Mouse (Mus musculus): ENCODE data around the gene Sox6. TPM values are rescaled to one million over a fixed set of nuclear protein-coding genes. Genes with fewer than 3 reads are reported as not detected.

Gene Sox6
- polyA plus RNA-seq, 1 experiment from 2014 or later = 24.3 TPM

DNA sequence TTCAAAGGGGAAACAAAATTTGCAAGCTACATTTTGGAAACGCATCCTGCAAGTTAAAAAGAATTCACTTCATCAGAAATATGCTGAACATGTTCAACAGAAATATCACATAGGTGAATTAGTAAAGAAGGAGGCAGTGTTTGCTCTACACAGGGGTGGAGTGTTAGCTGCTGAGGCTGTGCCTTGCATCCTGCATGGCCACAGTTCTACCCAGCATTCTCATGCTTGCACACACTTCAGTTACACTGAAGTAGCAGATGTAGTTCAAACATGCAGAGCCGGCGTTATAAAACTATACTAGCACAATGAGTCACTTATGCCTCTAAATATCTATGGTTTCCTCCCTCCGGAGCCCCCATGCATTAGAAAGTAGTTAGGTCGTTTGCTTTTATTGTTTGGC is 94.3 kb downstream of the Sox6 start:
- Histone ChIP-seq H3K9me3 (replicated peaks; ENCODE audit: low read length) (no peaks in the 10 kb centered on the region), H3K27me3 (ENCODE audit: insufficient read depth, low read length) (no peaks in the 10 kb centered on the region), H3K27ac (no peak overlapping the region), H3K36me3 (ENCODE audit: insufficient read depth, low read length) (no peaks in the 10 kb centered on the region), H3K4me2 (ENCODE audit: low read length) (no peak overlapping the region), H3K4me3 (replicated peaks; ENCODE audit: low read depth, low read length) (no peak overlapping the region), H3K4me1 (replicated peaks; ENCODE audit: insufficient read depth, low read length) (no peaks in the 10 kb centered on the region), H3K9ac (ENCODE audit: low read depth, low read length) (no peak overlapping the region)
- DNase-seq (ENCODE audit: low spot score) = no peak
- no peak for ATAC-seq (replicated peaks; ENCODE audit: low FRiP score, low read depth)
- TF ChIP-seq CTCF (IDR thresholded peaks at IDR 0.05; ENCODE audit: low read depth) = no peak
- WGBS = 54% methylated on average over 5 of the region's 5 CpGs

DNA sequence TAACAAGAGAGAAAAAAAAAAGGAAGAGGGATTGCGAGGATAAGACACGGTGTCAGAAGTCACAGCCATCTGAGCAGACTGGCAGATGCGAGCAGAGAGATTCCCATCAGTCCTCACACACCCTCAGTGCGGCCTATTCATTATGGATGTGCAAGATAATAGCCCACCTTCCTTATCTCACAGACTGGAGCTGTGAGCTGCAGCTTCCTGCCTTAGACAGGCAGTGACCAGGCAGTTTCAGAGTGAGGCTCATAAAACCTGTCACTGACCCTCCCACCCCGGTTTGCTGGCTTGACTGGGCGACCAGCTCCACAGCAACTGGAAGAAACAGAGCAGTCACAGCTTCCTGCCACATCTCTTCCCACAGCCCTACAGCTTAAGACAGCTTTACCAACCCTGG is 96.8 kb downstream of the Sox6 start:
- ATAC-seq (replicated peaks; ENCODE audit: low FRiP score, low read depth) (no peak), DNase-seq (ENCODE audit: low spot score) (peak; percentile 42)
- H3K4me2 ChIP-seq (ENCODE audit: low read length) = no peak overlapping the region
- WGBS = 26% methylated on average over 6 of the region's 6 CpGs
- H3K9me3 ChIP-seq (replicated peaks; ENCODE audit: low read length) = no peaks in the 10 kb centered on the region
- no peaks in the 10 kb centered on the region for H3K27me3 ChIP-seq (ENCODE audit: insufficient read depth, low read length)
- H3K9ac ChIP-seq (ENCODE audit: low read depth, low read length) = no peak overlapping the region
- no peaks in the 10 kb centered on the region for H3K36me3 ChIP-seq (ENCODE audit: insufficient read depth, low read length)
- H3K4me3 ChIP-seq (replicated peaks; ENCODE audit: low read depth, low read length) = no peak overlapping the region
- H3K27ac ChIP-seq = no peak overlapping the region
- TF ChIP-seq CTCF (IDR thresholded peaks at IDR 0.05; ENCODE audit: low read depth) = no peak
- H3K4me1 ChIP-seq (replicated peaks; ENCODE audit: insufficient read depth, low read length) = no peaks in the 10 kb centered on the region

DNA sequence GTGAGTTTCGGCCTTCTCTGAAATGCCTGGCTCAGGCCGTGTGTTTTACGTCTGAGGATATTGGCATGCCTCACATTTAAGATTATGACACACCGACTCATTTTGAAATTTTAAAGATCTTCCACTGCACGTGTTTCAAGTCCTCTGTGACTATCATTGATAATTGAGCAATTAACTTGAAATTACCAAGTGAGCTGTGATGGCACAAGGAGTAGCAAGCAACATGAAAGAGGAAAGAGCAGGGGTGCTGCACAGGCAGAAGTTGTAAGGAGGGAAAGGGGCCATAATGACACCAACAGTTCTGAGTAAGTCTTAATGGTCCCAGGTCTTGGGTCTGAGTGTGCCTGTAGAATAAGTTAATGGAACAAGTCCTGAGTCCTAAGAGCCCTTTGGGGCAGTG is 99.3 kb downstream of the Sox6 start:
- H3K9ac ChIP-seq (ENCODE audit: low read depth, low read length) = no peak overlapping the region
- DNase-seq (ENCODE audit: low spot score) (no peak), ATAC-seq (replicated peaks; ENCODE audit: low FRiP score, low read depth) (no peak)
- H3K4me1 ChIP-seq (replicated peaks; ENCODE audit: insufficient read depth, low read length) = no peaks in the 10 kb centered on the region
- H3K27ac ChIP-seq = no peak overlapping the region
- H3K4me2 ChIP-seq (ENCODE audit: low read length) = no peak overlapping the region
- H3K36me3 ChIP-seq (ENCODE audit: insufficient read depth, low read length) = no peaks in the 10 kb centered on the region
- no peak overlapping the region for H3K4me3 ChIP-seq (replicated peaks; ENCODE audit: low read depth, low read length)
- H3K9me3 ChIP-seq (replicated peaks; ENCODE audit: low read length) = no peaks in the 10 kb centered on the region
- no peaks in the 10 kb centered on the region for H3K27me3 ChIP-seq (ENCODE audit: insufficient read depth, low read length)
- no peak for TF ChIP-seq CTCF (IDR thresholded peaks at IDR 0.05; ENCODE audit: low read depth)
- 88% methylated on average over 5 of the region's 5 CpGs for whole genome bisulfite sequencing

DNA sequence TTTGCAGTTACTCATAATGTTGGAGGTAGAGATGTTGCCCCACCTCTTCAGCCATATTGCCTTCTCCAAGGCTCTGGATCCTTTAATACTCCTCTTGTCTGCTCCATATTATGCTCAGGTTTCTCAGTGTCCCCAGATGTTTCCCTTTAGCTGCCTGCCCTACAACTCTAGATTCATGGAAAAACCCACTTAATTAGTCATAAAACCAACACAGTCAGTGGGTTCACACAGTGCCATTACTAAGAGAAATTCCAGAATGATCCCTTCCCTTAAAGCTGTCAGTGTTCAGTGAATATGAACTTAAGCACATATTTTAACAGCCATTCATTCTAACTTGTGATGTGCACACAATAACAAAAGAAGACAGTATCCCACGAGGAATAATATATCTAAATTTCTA is 101.7 kb downstream of the Sox6 start:
- H3K27ac ChIP-seq = no peak overlapping the region
- no peak overlapping the region for H3K4me2 ChIP-seq (ENCODE audit: low read length)
- no peak for ATAC-seq (replicated peaks; ENCODE audit: low FRiP score, low read depth)
- no peak for DNase-seq (ENCODE audit: low spot score)
- H3K9ac ChIP-seq (ENCODE audit: low read depth, low read length) = no peak overlapping the region
- TF ChIP-seq CTCF (IDR thresholded peaks at IDR 0.05; ENCODE audit: low read depth) = no peak
- WGBS = 45% methylated on average over 1 of the region's 1 CpGs
- H3K4me3 ChIP-seq (replicated peaks; ENCODE audit: low read depth, low read length) = no peak overlapping the region
- H3K4me1 ChIP-seq (replicated peaks; ENCODE audit: insufficient read depth, low read length) = no peaks in the 10 kb centered on the region
- no peaks in the 10 kb centered on the region for H3K9me3 ChIP-seq (replicated peaks; ENCODE audit: low read length)
- no peaks in the 10 kb centered on the region for H3K36me3 ChIP-seq (ENCODE audit: insufficient read depth, low read length)
- H3K27me3 ChIP-seq (ENCODE audit: insufficient read depth, low read length) = no peaks in the 10 kb centered on the region

DNA sequence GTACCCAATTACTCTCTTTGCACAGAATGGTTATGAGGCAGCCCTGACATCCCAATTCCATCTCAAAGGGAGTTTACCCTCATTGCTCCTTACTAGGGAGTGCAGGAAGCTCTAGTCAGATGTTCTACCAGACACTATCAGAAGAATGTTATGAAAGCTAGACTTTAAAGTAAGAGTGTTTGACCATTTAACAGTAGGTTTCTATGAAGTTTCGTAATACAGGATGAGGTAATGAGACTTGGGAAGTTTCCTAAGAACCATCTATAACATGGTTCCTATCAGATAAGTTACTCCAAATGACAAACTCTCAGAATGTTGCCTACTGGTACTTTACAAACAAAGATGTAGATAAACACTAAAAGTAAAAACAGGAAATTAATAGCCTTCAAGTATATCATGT is 123.3 kb downstream of the Sox6 start:
- WGBS = 84% methylated on average over 1 of the region's 1 CpGs
- Histone ChIP-seq H3K36me3 (ENCODE audit: insufficient read depth, low read length) (no peaks in the 10 kb centered on the region), H3K4me1 (replicated peaks; ENCODE audit: insufficient read depth, low read length) (0 out of 2 replicates have a peak, but pooled peaks cover 1% of the 10 kb centered on the region), H3K27me3 (ENCODE audit: insufficient read depth, low read length) (no peaks in the 10 kb centered on the region), H3K9ac (ENCODE audit: low read depth, low read length) (no peak overlapping the region), H3K4me2 (ENCODE audit: low read length) (no peak overlapping the region), H3K27ac (no peak overlapping the region), H3K4me3 (replicated peaks; ENCODE audit: low read depth, low read length) (no peak overlapping the region), H3K9me3 (replicated peaks; ENCODE audit: low read length) (no peaks in the 10 kb centered on the region)
- ATAC-seq (replicated peaks; ENCODE audit: low FRiP score, low read depth) = no peak
- no peak for DNase-seq (ENCODE audit: low spot score)
- TF ChIP-seq CTCF (IDR thresholded peaks at IDR 0.05; ENCODE audit: low read depth) = no peak

DNA sequence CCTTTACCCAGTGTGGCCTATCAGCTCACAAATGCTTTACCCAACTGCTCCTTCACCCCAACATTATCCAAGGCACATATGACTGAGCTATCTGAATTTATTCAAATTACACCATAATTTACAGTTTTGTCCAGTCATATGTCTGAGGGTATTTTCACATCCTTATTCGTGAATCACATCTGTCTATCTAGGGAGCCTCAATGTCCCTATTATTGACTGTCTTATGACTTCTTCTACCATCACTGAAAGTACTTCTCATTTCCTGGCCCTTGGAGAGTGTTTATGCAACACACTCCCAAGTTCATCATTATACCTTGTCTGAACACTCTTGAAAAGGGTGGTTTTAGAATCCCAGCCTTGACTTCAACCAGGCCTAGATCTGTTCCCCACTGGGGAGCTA is 128.3 kb downstream of the Sox6 start:
- H3K9me3 ChIP-seq (replicated peaks; ENCODE audit: low read length) = no peaks in the 10 kb centered on the region
- DNase-seq (ENCODE audit: low spot score) (no peak), ATAC-seq (replicated peaks; ENCODE audit: low FRiP score, low read depth) (no peak)
- H3K36me3 ChIP-seq (ENCODE audit: insufficient read depth, low read length) = no peaks in the 10 kb centered on the region
- no peaks in the 10 kb centered on the region for H3K27me3 ChIP-seq (ENCODE audit: insufficient read depth, low read length)
- no peak overlapping the region for H3K4me2 ChIP-seq (ENCODE audit: low read length)
- TF ChIP-seq CTCF (IDR thresholded peaks at IDR 0.05; ENCODE audit: low read depth) = no peak
- 95% methylated on average over 1 of the region's 1 CpGs for WGBS
- no peak overlapping the region for H3K4me3 ChIP-seq (replicated peaks; ENCODE audit: low read depth, low read length)
- no peak overlapping the region for H3K9ac ChIP-seq (ENCODE audit: low read depth, low read length)
- no peaks in the 10 kb centered on the region for H3K4me1 ChIP-seq (replicated peaks; ENCODE audit: insufficient read depth, low read length)
- no peak overlapping the region for H3K27ac ChIP-seq

DNA sequence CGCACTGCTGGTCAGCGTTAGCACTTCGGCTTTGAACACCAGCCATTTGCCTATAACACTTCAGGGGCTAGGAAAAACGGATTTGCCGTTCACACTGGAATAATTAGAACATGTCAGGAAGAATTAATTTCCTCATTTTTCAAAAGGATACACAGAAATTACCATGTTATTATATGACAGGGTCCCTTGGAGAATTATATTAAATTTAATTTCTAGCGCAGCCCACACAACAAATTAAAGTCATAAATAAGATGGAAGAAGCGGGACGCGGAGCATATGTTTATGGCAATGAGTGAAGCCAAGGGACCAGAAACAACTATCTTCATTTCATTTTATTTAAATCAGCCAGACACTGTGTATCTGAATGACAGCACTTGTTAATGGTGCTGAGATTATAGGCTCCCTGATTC is 133.8 kb downstream of the Sox6 start:
- Histone ChIP-seq H3K4me2 (ENCODE audit: low read length) (no peak overlapping the region), H3K9me3 (replicated peaks; ENCODE audit: low read length) (no peaks in the 10 kb centered on the region), H3K36me3 (ENCODE audit: insufficient read depth, low read length) (no peaks in the 10 kb centered on the region), H3K4me3 (replicated peaks; ENCODE audit: low read depth, low read length) (no peak overlapping the region), H3K27me3 (ENCODE audit: insufficient read depth, low read length) (no peaks in the 10 kb centered on the region), H3K4me1 (replicated peaks; ENCODE audit: insufficient read depth, low read length) (no peaks in the 10 kb centered on the region), H3K27ac (no peak overlapping the region), H3K9ac (ENCODE audit: low read depth, low read length) (no peak overlapping the region)
- WGBS = 60% methylated on average over 9 of the region's 9 CpGs
- TF ChIP-seq CTCF (IDR thresholded peaks at IDR 0.05; ENCODE audit: low read depth) = no peak
- no peak for ATAC-seq (replicated peaks; ENCODE audit: low FRiP score, low read depth)
- DNase-seq (ENCODE audit: low spot score) = no peak

All from kidney, postnatal 0 days (tissue).